Mouse (Mus musculus): ENCODE results near the gene Arhgef10l. TPM values are rescaled to one million over a fixed set of nuclear protein-coding genes. Genes with fewer than 3 reads are reported as not detected.

The Arhgef10l gene
- polyA plus RNA-seq, 1 experiment from 2014 or later = 17.0 TPM

DNA sequence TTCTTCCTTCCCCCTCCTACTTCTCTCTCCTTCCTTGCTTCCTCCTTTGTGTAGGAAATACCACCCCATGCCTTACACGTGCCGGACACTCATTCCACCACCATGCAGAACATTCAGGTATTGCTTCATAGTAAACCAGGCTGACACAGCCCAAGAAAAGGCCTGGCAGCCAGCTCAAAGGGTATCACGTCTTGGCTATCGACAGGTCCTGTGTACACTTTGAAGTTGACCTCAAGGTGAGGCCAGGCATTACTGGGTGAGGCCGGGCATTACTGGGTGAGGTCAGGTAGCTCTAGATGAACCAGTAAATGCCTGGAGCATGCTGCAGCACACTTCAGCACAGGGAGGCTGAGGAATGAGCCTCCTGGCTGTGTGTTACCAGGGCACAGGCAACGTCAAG, 67.9 kb downstream of the Arhgef10l start:
- Histone ChIP-seq H3K4me1 (0 out of 2 replicates have a peak, but pooled peaks cover 2% of the 10 kb centered on the region), H3K27me3 (no peaks in the 10 kb centered on the region), H3K4me3 (replicated peaks) (no peak overlapping the region), H3K4me2 (replicated peaks) (no peak overlapping the region), H3K27ac (replicated peaks) (no peak overlapping the region), H3K36me3 (peaks cover 14% of the 10 kb centered on the region), H3K9me3 (replicated peaks) (no peaks in the 10 kb centered on the region; the same call in 1 of the 2 replicates), H3K9ac (no peak overlapping the region)
- ATAC-seq (ENCODE audit: insufficient number of reproducible peaks, low FRiP score, low TSS enrichment, low read depth) = no peak
- WGBS = 91% methylated on average over 6 of the region's 6 CpGs

GRCm38 (mm10) chr4:140597378-140597777, 68.4 kb downstream of the Arhgef10l start:
- no peak for ATAC-seq (ENCODE audit: insufficient number of reproducible peaks, low FRiP score, low TSS enrichment, low read depth)
- H3K27me3 ChIP-seq = no peaks in the 10 kb centered on the region
- 93% methylated on average over 5 of the region's 5 CpGs for WGBS
- no peak overlapping the region for H3K9ac ChIP-seq
- H3K36me3 ChIP-seq = peaks cover 14% of the 10 kb centered on the region
- H3K4me2 ChIP-seq (replicated peaks) = no peak overlapping the region
- 0 out of 2 replicates have a peak, but pooled peaks cover 2% of the 10 kb centered on the region for H3K4me1 ChIP-seq
- no peaks in the 10 kb centered on the region; the same call in 1 of the 2 replicates for H3K9me3 ChIP-seq (replicated peaks)
- H3K27ac ChIP-seq (replicated peaks) = no peak overlapping the region
- H3K4me3 ChIP-seq (replicated peaks) = no peak overlapping the region

DNA sequence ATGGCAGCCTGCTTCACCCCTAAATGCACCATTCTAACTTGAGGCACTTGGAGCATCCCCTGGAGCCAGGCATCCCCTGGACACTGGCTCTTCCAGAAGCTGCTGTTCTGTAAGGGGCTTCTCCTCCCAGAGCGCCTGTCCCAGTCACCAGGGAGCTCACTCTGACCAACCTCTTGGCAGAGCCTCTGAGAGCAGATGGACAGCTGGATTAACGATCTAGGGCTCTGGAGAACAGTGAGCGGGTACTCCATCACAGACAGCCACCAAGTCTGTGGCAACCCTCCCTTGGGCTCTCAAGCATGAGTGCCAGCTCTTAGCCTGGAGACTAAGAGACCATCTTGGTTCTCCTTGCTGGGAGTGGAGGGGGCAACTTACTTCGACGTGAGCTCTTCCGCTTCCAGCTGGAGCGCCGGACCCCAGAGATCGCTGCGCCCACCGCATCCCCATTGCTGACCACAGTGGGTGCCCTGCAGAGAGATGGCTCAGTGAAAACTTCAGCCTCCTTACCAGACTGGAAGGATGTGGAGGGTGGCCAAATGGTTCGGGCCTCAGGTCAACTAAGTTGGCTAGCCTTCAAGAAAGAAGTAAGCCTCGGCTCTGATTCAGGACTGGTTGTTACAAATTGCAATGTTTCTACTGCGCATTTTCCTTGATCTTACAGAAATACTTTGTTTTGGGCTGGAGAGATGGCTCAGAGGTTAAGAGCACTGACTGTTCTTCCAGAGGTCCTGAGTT, 71.9 kb downstream of the Arhgef10l start:
- Histone ChIP-seq H3K36me3 (peaks cover 20% of the 10 kb centered on the region), H3K9ac (no peak overlapping the region), H3K9me3 (replicated peaks) (no peaks in the 10 kb centered on the region; the same call in 1 of the 2 replicates), H3K4me3 (replicated peaks) (no peak overlapping the region), H3K4me1 (no peaks in the 10 kb centered on the region), H3K27me3 (no peaks in the 10 kb centered on the region), H3K4me2 (replicated peaks) (no peak overlapping the region), H3K27ac (replicated peaks) (no peak overlapping the region)
- ATAC-seq (ENCODE audit: insufficient number of reproducible peaks, low FRiP score, low TSS enrichment, low read depth) = no peak
- WGBS = 88% methylated on average over 14 of the region's 14 CpGs

DNA sequence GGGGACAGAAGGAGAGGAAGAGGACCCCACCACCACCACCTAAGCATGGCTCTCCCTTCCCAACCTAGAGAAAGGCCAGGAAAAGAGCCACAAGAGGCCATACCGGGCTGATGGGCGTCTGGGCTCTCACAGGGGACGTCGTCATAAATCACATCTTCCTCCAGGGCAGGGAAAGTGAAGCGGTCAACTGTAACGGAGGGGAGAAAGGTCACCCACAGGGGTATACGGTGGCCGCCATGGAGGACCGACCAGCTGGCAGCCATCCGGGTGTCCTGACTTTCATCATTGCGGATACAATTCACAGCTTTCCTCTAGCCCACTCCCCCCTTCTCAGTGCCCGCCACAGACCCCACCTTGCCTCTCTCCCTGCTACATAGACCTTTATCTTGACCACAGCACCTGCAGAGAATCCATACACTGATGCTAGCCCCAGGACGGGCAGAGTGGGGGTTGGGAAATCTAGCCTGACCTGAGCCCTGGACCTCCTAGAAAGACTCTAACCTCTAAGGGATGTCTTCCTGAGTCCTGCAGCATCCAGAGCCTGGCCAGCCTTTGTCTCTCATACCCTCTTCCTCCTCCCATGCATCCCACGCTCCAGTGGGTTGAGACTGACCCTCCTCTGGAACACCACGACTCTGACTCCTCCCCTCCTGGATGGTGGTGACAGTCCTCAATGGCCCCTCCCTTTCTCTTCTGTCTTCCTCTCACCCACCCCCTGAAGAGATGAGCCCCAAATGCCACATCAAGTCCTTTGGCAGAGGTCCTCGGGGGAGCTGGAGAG, 72.6 kb downstream of the Arhgef10l start:
- H3K9ac ChIP-seq = no peak overlapping the region
- H3K27ac ChIP-seq (replicated peaks) = no peak overlapping the region
- no peak overlapping the region for H3K4me2 ChIP-seq (replicated peaks)
- H3K9me3 ChIP-seq (replicated peaks) = no peaks in the 10 kb centered on the region; the same call in 1 of the 2 replicates
- H3K4me1 ChIP-seq = no peaks in the 10 kb centered on the region
- no peak for ATAC-seq (ENCODE audit: insufficient number of reproducible peaks, low FRiP score, low TSS enrichment, low read depth)
- no peaks in the 10 kb centered on the region for H3K27me3 ChIP-seq
- peaks cover 16% of the 10 kb centered on the region for H3K36me3 ChIP-seq
- 74% methylated on average over 16 of the region's 16 CpGs for WGBS
- no peak overlapping the region for H3K4me3 ChIP-seq (replicated peaks)

DNA sequence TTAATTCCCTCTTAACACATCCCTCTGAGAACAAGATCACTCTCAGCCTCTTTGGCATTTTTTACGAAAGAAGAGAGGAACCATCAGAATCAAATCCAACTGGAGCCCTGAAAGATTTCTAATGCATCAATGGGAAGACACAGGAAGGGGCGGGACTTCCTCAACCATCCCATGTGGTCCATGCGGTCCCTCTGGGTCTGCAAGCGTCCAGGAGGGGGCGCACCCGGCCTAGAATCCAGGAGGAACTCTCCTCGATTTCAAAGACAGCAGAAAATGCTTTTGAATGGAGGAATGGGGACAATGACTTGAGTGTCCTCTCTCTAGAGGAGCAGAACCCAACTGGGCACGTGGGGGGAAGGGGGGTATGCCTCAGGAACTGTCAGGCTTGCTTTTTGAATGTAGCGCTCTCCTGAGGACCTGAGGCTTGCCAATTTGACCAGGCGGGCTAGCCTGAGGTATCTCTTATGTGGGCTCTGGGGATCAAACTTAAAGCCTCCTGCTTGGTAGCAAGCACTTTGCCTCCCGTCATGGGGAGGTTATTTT, 73.5 kb downstream of the Arhgef10l start:
- Histone ChIP-seq H3K4me1 (no peaks in the 10 kb centered on the region), H3K9me3 (replicated peaks) (no peaks in the 10 kb centered on the region; the same call in 1 of the 2 replicates), H3K27me3 (no peaks in the 10 kb centered on the region), H3K36me3 (peaks cover 7% of the 10 kb centered on the region), H3K9ac (no peak overlapping the region), H3K4me2 (replicated peaks) (no peak overlapping the region), H3K27ac (replicated peaks) (no peak overlapping the region), H3K4me3 (replicated peaks) (no peak overlapping the region)
- ATAC-seq (ENCODE audit: insufficient number of reproducible peaks, low FRiP score, low TSS enrichment, low read depth) = no peak
- 24% methylated on average over 11 of the region's 11 CpGs for WGBS

DNA sequence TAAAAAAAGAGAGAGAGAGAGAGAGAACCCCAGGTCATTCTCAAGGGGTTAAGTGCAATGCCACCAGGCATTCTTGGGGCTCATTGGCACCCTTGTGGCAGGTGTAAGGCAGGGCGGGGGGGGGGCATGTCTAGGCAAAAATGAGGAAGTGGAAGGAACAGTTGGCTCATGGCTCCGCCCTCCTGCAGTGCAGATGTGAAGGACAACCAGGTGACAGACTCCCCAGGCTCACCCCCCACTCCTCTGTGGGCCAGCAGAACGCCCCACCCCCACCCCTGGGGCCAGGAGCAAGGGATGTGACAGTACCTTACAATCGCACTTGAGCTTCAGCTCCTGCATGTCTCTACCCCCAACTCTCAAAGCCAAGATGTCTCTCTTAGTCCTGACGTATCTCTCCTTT, 79.3 kb downstream of the Arhgef10l start:
- H3K27ac ChIP-seq (replicated peaks) = no peak overlapping the region
- no peak overlapping the region for H3K4me2 ChIP-seq (replicated peaks)
- H3K4me1 ChIP-seq = peaks cover 5% of the 10 kb centered on the region
- no peak overlapping the region for H3K9ac ChIP-seq
- ATAC-seq (ENCODE audit: insufficient number of reproducible peaks, low FRiP score, low TSS enrichment, low read depth) = no peak
- H3K4me3 ChIP-seq (replicated peaks) = no peak overlapping the region
- no peaks in the 10 kb centered on the region for H3K27me3 ChIP-seq
- 67% methylated on average over 5 of the region's 5 CpGs for WGBS
- peaks cover 12% of the 10 kb centered on the region; the same call in 1 of the 2 replicates for H3K36me3 ChIP-seq
- no peaks in the 10 kb centered on the region for H3K9me3 ChIP-seq (replicated peaks)

DNA sequence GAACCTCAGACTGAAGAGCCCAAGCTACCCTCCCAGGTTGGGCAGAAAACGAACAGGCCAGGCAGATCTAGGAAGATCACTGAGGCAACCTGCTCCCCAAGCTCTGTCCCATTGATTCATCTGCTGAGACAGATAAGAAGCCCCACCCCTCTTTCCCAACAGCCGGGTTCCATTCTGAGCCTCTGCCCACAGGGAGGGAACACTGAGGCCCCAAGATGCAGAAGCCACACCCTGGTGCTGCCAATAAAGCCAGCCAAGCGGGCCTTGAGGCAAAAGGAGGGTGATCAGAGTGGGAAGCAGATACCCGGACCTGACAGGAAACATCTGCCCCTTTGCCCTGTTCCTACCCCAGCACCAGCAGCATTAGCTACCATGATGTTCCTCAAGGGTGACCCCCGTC, 81.6 kb downstream of the Arhgef10l start:
- peaks cover 20% of the 10 kb centered on the region; the same call in 1 of the 2 replicates for H3K36me3 ChIP-seq
- no peak overlapping the region for H3K27ac ChIP-seq (replicated peaks)
- H3K4me3 ChIP-seq (replicated peaks) = no peak overlapping the region
- H3K4me1 ChIP-seq = peaks cover 8% of the 10 kb centered on the region
- no peaks in the 10 kb centered on the region for H3K9me3 ChIP-seq (replicated peaks)
- no peak for ATAC-seq (ENCODE audit: insufficient number of reproducible peaks, low FRiP score, low TSS enrichment, low read depth)
- 54% methylated on average over 5 of the region's 5 CpGs for WGBS
- H3K4me2 ChIP-seq (replicated peaks) = no peak overlapping the region
- H3K9ac ChIP-seq = no peak overlapping the region
- no peaks in the 10 kb centered on the region for H3K27me3 ChIP-seq

GRCm38 (mm10) chr4:140582390-140583088, 83.3 kb downstream of the Arhgef10l start:
- no peaks in the 10 kb centered on the region for H3K27me3 ChIP-seq
- no peak overlapping the region for H3K9ac ChIP-seq
- H3K4me1 ChIP-seq = peaks cover 8% of the 10 kb centered on the region
- 78% methylated on average over 15 of the region's 15 CpGs for WGBS
- no peak overlapping the region for H3K4me3 ChIP-seq (replicated peaks)
- no peaks in the 10 kb centered on the region for H3K9me3 ChIP-seq (replicated peaks)
- no peak overlapping the region for H3K27ac ChIP-seq (replicated peaks)
- H3K4me2 ChIP-seq (replicated peaks) = no peak overlapping the region
- H3K36me3 ChIP-seq = peaks cover 29% of the 10 kb centered on the region
- ATAC-seq (ENCODE audit: insufficient number of reproducible peaks, low FRiP score, low TSS enrichment, low read depth) = no peak

- Histone ChIP-seq H3K4me1 (peaks cover 8% of the 10 kb centered on the region), H3K9ac (no peak overlapping the region), H3K9me3 (replicated peaks) (no peaks in the 10 kb centered on the region), H3K27me3 (no peaks in the 10 kb centered on the region), H3K4me2 (replicated peaks) (no peak overlapping the region), H3K36me3 (peaks cover 36% of the 10 kb centered on the region), H3K4me3 (replicated peaks) (no peak overlapping the region), H3K27ac (replicated peaks) (no peak overlapping the region)
- 0 out of 2 replicates have a peak, but pooled peaks have one; percentile 27 for ATAC-seq (ENCODE audit: insufficient number of reproducible peaks, low FRiP score, low TSS enrichment, low read depth)
- 71% methylated on average over 23 of the region's 23 CpGs for WGBS
Observed at GRCm38 (mm10) chr4:140581730-140582389, 84.0 kb downstream of the Arhgef10l start.

DNA sequence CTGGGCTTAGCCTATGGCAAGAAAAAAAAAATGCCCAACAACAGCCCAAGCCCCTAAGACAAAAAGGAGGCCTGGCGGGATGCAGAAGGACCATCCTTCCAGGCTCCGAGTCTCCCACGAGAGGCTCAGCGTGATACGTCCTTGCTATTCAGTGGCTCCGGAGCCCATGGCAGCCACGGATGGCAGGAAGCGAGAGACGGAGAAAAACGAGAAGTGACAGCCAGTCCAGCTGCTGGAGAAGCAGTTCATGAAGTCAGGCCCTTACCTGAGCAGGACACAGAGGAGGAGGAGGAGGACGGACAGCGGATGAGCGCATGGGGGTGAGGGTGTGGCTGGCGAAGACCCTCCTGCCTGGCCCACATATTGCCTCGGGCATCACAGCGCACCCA, 84.5 kb downstream of the Arhgef10l start:
- Histone ChIP-seq H3K4me2 (replicated peaks) (no peak overlapping the region), H3K4me3 (replicated peaks) (0 out of 2 replicates have a peak overlapping the region, but pooled peaks have one; percentile 3), H3K27ac (replicated peaks) (no peak overlapping the region), H3K9ac (no peak overlapping the region), H3K36me3 (peaks cover 41% of the 10 kb centered on the region), H3K27me3 (no peaks in the 10 kb centered on the region), H3K9me3 (replicated peaks) (no peaks in the 10 kb centered on the region), H3K4me1 (peaks cover 8% of the 10 kb centered on the region)
- 73% methylated on average over 16 of the region's 16 CpGs for WGBS
- ATAC-seq (ENCODE audit: insufficient number of reproducible peaks, low FRiP score, low TSS enrichment, low read depth) = no peak

Measured in embryonic facial prominence, embryonic 15.5 days (tissue).